Mouse (Mus musculus) embryo, embryonic 9.5 days (tissue): ENCODE results near the gene Oaz3.
A peak's percentile ranks its signal among the peaks of the same experiment; 100 is the strongest.

Experiments
- DNase-seq: peaks from one replicate; pipeline ENCODE4 v3.0.0-alpha.2; 2017; ENCODE audit errors: extremely low spot score

Gene Oaz3

DNA sequence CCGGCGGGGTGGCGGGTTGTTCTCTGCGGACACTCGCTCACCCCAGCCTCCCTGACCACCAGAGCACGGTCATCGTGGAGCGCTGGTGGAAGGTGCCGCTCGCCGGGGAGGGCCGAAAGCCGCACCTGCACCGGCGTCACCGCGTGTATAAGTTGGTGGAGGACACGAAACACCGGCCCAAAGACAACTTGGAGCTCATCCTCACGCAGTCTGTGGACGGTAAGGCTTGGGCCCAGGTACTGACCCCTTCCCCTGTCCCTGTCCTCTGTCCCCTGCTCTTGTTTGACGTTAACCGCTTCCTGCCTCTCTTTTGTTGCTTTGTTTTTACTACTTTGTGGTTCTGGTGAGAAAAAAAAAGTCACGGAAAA is at the start of gene Oaz3:
Gene Oaz3 (minus strand): TSS at position 319 of the 368 bp plus-strand sequence.
- DNase-seq: no peak

DNA sequence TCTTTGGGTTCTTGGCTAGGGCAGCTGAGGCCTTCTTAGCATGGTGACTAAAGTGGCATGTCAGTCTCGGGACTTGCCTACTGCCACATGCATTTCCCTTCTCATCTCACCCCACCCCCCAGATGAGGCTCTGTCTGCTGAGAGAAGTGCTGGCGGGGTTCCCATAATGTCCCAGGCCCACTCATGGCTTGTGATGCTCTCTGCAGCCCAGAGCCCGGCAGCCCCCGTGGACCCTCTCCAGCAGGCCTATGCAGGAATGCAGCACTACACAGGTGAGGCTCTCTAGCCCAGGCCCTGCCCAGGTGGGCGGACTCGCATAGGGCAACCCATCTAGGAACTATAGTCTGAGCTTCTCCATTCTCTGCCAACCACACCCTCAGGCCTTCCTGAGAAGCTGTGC is 43.9 kb upstream of the Oaz3 start:
- no peak for DNase-seq

DNA sequence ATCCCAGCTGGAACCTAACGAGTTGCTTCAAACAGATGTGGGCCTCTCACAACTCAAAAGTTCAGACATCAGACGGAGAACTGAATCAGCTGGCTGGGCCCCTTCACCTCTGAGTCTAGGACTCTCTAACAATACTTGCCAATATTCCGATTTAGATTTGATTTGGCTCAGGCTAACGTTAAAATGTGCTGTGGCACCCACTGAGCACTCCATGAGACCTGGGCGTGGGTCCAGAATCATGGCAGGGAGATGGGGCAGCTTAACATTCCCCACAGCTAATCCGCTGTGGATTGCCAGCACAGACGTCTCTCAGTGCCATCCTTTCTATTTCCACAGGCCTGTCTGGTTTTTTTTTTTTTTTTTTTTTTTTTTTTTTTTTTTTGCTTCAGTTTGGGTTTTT is 42.2 kb upstream of the Oaz3 start:
- no peak for DNase-seq

DNA sequence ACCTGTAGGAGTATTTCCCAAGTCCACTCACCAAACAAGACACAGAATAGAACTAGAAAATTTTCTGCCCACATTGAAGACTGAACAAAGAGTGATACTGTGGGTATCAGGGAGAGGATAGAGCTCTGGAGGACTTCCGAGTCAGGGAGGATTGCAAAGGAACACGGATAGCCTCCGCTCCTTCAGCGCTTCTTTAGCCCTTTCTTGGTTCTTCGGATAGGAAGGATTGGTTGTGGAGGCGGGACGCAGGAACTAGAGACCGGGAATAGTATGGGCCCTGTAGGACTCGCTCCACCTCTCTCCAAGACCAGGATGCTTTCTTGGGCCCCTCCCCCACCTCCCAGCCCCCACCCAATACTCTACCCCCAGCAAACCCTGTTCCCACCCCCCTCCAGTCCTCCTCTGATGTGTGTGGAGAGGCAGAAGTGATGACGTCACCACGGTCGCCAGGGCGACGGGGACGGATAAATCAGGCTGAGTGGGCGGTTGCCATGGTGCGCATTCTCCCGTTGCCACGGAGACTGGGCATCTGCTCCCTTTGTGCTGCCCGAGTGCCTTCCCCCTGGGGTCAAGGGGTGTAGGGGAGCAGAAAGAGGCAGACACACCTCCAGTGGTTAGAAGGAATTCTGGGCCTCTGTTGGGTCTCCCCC is 40.2 kb upstream of the Oaz3 start:
- peak; percentile 86 for DNase-seq

DNA sequence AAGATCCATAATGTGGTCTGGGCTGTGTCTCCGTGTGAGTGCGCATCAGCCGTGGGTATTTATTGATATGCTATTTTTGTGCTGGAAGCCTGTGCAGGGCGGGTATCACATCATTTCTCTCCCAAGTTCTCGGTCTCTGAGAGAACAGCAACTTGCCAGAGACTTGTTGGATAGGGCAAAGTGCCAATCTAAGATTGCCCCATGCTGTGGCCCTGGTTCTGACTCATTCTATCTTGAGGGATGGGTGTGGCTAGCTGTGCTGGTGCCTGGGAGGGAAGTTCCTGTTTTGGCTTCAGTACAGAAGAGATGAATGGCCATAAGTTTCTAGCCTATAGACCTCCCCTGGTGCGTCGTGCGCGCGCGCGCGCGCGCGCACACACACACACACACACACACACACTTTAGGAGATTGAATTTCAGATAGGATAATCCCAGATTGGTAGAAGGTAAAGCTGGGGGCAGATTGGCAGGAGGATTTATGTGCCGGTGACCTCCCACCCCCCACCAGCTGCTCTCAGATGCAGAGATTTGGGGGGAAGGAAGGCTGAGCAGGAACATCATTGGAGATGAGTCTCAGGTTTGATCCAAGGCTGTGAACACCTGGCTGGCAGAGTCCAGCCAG is 39.2 kb upstream of the Oaz3 start:
- DNase-seq: no peak

DNA sequence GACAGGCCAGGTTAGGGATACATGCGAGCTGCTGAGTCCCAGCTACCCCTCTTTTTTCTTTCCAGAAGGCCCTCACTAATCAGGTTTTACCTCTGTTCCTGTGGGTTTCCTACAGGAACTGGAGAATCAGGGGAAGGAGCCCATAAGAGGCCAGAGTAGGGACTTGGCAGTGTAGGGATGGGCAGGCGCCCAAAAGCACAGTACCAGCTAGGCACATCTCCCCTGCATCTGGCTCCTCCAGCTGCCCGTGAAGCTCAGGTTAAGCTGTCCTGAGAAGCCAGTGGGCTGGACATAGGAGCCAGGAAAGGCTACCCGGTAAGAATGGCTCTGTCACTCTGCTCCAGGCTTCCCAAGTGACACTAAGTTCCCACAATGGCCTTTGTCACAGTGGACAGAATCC is 37.7 kb upstream of the Oaz3 start:
- no peak for DNase-seq

DNA sequence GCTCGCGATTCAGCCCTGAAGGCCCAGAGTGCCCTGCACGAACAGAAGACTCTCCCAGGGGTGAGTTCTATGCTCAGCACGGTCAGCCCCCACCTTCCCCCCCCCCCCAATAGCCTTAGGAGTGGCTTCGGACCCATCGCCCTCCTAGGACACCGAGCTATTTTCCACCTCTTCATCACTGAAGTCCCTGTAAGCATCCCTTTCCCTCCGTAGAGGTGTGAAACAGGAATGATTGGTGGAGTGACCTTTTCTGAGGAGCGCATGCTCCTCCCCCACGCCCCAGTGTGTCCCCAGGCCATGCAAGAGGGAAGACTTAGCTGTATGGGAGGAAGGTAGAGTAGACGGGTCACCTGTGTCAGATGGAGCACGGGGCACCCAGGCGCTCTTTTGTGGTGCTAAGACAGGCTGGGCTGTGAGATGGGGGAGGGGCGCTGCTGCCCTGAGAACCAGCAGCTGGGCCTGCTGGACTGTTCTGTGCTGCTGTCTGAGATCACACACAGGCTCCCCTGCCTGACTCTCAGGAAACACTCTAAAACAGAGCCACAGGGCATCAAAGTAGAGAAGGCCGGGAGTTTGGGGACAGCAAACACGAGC is 36.7 kb upstream of the Oaz3 start, which contains the start of gene Riiad1:
Gene Riiad1 (minus strand): TSS at position 51 of the 594 bp plus-strand sequence.
- no peak for DNase-seq

DNA sequence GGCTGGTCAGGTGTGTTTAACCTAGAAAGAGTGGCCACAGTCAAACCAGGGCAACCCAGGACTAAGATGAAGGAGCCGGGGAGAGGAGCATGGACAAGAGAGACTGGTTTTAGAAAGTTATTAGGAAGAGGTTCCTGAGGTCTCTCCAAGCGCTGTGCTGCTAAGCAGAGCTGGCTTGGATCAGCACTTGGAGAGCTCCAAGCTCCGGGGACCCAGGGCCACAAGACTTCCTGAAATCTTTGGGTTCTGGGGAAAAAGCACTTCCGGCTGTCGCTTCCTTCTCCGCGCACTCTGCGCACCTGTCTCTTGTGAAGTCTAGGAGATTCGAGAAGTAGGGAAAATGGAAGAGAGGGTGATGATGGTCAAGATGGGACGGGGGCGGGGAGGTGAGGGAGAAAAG is 35.8 kb upstream of the Oaz3 start:
- no peak for DNase-seq

DNA sequence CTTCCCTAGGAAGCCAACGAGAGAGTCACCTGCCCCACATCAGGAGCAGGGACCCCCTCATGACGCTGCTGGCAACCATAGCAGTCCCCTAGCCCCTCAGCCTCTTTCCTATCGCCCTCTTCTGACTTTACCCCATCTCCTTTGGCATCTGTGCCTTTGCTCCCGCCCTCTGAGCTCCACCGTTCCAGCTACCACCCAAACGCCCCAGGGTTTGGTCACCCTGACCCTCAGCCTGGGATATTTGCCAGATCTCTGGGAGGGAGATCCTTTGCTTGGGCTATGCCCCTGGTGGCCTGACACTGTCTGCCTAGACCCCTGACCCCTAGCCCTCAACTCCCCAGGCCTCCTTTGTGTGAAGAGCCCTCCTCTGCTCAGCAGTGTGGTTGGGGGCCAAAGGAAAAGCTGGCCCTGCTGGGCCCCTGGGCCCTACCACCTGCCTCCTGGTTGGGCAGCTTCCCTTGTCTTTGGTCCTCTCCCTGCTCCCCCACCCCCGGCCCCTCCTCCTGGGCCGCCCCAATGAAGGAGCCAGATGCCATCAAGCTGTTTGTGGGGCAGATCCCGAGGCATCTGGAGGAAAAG is 35.0 kb upstream of the Oaz3 start:
- no peak for DNase-seq

DNA sequence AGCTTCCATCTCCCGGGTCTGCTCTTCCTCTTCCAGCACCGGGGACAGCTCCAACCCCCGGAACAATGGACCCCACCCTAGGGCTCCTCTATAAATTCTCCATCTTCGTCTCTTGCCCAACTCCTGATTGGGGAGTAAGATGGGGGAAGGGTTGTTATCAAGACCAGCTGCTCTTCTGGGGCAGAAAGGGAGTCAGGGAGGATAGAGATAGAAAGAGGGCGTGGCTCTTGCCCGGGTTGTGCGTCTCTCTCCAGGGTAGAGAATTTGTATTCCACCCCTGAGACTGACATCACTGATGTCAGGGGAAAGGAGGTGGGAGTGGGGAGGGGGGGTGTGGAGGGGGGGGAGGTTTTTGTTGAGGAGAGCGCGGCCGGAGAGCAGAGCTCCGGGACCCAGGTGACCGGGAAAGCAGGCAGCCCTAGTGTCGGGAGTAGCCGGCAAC is 34.3 kb upstream of the Oaz3 start, which contains the start of gene Celf3:
Gene Celf3 (plus strand): TSS at position 315 of the 442 bp plus-strand sequence.
- DNase-seq: peak; percentile 68

DNA sequence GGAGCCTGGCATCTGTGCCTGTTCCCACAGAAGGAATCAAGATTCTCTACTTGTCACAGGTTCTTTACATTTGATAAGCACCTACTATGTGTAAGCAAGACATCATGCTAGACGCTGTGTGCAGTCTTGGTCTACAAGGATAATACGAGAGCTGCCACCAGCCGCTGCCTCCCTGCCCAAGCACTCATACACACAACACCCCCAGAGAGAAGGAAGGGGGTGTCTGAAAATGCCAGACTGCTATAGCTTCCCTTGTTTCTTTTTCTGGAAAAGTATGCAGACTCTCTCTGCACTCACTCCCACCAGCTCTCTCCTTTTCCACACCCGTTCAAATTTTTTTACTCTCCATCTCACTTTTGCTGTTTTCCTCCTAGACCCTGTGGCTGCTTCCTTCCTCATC is 33.7 kb upstream of the Oaz3 start:
- no peak for DNase-seq

DNA sequence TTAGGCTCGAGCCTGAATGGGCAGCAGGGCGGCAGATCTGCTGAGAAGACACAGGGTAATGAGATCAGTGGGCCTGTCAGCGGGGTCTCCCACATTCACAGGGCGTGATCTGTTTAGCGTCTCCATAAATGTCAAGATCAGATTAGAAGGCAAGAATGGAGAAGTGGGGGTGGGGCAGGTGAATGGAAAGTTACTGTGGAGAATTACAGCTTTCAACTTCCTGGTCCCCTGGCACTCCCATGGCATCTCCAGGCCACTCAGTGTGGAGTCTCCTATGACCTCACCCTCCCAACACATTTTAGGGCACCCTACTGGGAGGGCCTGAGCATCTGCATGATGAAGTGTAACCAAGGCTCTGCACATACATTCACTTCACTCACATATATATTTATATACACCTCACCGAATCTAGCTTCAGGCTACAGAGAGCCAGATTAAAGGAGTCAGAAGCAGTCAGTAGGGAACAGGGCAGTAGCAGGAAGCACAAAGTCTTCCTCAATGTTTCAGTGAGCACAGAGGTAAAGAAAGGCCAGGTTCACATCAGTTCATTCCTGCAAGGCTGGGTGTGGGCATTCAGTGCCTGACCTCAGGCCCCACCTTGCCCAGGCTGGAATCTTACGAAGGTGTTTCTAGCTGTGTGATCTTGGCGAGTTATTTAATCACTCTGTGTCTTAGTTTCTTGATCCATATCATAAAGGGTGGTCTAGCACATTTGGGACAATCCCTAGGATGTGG is 32.8 kb upstream of the Oaz3 start:
- no peak for DNase-seq

DNA sequence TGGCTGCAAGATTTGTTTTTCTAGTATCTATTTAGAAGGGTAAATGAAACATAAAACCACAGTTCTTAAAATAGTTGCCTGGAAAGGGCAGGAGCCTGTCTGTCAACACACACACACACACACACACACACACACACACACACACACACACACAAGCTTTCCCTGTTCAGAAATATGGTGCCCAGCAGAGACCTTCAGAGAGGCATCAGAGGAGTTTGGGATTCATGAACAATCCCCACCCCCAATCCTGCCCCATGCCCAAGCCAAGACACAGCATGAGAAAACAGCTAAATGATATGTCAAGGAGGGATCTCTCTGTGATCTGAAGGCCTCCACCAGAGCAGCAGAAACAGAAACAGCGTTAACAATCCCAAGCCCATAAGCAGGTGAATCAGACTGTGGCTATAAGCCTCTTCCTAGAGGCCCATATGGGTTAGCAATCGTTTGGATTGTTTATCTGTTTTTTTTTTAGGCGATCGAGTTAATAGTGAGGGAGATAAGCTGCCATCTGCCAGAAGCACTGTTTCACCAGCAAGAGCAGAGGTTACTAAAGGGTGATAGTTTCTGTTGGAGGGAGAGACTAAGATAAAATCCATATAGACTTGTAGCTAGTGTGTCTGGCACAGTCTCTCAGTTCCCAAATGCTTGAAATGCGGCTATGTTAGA is 30.0 kb upstream of the Oaz3 start:
- DNase-seq: no peak

DNA sequence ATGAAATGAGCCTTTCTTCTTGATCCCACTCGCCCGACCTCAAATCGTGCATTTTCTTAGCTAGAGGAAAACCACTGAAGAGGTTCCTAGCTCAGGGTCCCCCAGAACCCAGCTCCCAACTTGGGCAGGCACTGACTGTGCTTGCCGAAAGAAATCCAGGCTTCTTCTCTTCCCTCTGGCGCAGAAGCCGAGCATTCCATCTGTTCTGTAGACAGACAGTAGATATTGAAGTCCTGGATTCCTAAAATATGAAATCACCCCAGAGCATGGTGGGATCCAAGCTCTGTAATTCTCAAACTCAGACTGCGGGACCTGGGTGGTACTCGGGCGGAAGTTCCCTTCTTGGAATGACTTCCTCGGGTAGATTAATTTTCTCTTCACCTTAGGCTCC is 29.4 kb upstream of the Oaz3 start:
- no peak for DNase-seq

DNA sequence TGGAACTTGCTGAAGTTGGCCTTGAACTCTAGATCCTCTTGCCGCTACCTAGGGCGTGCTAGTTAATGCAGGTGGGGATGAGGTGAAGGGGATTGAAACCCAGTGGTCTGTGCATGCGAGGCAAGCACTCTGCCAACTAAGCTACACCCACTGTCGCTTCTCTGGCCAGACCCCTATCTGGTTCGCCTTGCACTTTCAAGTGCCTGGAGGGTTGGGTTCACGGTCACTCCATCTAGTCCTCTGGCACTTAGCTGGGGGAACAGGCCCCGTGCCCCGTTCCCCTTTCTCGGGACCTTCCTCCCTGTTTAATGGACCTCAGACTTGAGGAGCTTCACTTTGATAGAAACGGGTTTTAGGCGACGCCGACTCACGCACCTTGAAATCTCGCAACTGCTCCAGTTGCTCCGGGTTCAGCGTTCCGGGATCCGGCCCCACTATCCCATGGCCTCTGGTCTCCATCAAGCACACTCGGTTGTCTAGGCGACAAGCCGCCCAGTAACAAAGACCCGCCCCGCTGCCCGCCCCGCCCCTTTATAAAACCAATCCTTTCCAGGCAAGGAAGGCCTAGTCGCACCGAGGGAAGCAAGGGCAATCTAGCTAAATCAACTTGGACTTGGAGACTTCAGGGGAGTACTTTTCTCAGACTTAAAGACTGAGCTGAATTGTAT is 28.9 kb upstream of the Oaz3 start:
- peak; percentile 80 for DNase-seq

DNA sequence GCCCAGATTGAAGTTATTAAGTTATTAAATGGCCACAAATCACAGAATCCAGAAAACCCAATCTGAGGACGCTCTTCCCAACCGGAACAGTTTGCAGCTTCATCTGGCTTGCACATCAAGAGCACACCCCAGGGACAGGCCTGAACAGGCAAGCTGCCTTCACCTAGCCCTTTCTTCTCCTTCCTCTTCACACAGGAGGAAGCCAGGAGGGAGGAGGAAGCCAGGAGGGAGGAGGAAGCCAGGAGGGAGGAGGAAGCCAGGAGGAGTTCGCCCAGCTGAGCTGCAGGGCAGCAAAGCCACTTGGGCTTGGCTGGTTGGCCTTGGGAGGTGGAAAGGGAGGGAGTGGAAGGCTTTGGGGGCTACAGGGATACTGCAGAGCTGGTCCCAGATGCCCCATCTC is 25.2 kb upstream of the Oaz3 start:
- no peak for DNase-seq

DNA sequence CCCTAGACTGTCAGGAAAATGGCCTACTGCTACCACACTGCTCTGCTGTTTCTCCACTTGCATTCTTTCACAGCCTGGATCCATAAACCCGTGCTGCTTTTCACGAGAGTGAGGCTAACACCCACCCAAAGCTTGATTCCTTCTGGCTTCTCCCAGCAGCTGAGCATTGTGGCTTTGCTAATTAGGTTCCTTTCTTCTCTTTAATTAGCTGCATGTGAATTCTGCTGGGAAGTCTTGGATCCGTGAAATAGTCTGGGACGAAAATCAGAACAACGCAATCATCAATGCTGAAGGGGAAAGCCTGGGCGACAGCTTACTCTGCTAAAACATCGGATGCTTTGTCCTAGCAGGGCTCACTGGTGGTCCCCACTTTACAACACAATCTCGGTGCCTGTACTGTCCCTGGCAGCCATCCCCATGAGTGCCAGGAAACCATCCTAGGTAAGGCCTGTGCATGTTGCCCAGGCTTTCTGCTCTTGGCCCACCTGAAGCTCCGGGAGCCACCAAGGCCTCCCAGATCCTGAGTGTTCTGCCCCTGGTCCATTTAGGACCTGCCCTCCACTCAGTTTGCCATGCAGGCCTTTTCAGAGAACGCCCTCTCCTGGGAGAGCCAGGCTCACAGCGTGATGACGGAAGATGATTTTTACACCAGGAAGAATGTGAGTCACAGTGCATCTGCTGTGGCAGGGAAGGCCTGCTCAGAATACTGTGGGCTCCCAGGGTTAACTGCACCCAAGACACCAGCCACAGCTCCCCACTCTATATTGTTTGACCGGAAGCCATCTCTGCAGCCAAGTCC is 22.1 kb upstream of the Oaz3 start:
- no peak for DNase-seq

DNA sequence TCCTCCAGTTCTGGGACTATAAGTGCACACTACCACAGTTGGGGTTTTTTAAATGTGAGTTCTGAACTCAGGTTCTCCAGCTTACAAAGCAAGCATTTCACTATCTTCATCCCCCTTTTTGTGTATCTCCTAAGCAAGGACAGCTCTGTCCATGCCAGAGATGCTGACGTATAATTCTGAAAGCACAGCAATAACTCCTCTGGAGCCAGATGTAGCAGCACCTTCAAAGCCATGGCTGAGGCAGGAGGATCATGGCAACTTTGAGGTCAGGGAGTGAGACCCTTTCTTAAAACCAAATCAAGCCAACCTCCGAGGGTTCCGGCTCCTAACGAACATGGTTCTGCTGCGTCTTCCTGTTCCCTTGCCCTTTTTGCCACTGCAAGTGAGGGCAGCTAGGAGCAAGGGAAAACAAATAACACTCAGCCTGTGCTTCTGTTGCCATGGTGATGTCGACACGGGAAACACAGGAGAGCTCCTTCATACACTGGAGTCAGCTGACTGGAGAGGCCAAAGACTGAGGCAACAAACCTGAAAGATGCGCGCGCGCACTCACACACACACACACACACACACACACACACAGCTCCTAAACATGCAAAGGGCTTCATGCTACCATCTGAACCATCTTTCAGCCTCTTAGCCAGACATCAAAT is 20.3 kb upstream of the Oaz3 start:
- peak; percentile 43 for DNase-seq

DNA sequence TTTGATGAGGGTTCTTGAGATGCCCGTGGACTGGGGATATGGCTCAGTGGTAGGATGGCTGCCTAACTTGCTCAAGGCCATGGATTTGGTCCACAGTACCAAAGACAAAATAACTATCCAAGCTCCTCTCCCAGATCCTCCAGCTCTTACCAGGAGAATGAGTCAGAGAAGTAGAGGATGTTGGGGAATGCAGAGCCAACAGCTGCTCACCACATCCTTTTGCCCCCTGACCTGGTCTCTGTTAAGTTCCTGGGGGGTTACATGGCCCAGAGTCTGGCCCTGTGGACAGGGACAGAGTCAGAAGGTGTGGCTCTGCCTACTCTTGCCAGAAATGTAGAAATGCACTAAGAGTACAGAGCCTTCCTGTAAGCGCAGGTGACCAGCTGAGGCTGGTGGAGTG is 16.1 kb upstream of the Oaz3 start:
- no peak for DNase-seq

DNA sequence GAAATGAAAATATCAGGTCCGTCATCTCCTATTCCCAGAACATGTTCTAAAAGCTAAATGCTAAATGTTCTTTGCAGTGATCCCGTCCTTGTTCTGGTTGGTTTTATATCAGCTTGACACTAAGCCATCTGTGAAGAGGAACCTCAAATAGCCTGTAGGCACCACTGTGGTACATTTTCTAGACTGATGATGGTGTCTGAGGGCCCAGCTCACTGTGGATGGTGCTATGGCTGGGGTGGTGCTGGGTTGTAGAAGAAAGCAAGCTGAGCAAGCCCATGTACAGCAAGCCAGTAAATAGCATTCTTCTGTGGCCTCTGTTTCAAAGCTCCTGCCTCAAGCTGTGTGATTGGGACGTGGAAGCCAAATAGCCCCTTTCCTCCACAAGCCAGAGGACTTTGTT is 13.3 kb upstream of the Oaz3 start:
- no peak for DNase-seq
